Mouse (Mus musculus) kidney, postnatal 14 days (tissue): ENCODE measurements at regions not wholly inside any gene's neighbourhood (a gene's known extent, or its start where the extent isn't known, plus 50 kb on each side); places are given as distances from the start of the nearest gene placed in this dataset.

Experiments
- DNase-seq: peaks from one replicate; pipeline ENCODE4 v3.0.0; 2022; ENCODE audit warnings: mixed read lengths

GRCm38 (mm10) chr8:25463532-25463931, 639.4 kb upstream of the Adam5 start:
- peak; percentile 48 for DNase-seq

- no peak for DNase-seq
Observed at GRCm38 (mm10) chr8:25462492-25462891, 638.3 kb upstream of the Adam5 start.

DNA sequence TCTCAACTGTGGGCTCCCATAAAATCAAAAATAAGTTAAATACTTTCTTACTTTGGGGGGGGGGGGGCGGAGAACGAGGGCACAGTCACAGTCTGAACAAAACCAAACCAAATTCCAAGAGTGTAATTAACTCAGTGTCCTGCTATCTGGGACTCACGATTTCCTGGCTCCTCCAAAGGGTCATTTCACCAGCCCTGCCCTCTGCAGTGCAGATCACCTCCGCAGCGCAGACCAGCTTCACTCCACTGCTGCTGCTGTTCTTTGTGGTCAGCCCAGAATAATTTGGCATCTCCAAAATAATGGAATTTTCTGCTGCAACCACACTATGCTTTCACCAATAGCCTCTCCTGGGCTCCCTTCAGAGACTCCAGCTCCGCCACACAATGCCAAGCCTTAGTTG, 631.5 kb upstream of the Adam5 start:
- DNase-seq, result no peak

GRCm38 (mm10) chr8:25454972-25455371, 630.8 kb upstream of the Adam5 start:
- no peak for DNase-seq

DNA sequence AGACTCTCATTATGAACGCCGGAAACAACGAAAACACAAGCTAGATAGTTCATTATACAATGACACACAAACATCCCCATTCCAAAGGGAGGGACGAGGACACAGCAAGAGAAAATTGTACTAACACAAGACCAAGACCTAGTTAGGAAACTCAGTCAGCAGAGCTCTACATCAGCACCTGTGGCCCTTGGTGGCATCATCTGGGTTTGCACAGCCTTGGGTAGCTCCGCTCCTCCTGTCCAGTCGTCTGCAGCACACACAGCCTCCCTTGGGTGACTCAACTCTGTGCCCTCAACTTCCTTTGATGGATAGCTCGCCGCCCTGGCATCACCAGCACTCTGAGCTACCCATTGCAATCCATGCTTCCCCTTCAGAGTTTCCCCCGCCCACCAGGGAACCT, 629.7 kb upstream of the Adam5 start:
- no peak for DNase-seq

- DNase-seq, result no peak
Observed at GRCm38 (mm10) chr8:25450544-25450943, 626.4 kb upstream of the Adam5 start.

GRCm38 (mm10) chr8:25449590-25449989, 625.4 kb upstream of the Adam5 start:
- DNase-seq, result no peak

GRCm38 (mm10) chr8:25447900-25448299, 623.7 kb upstream of the Adam5 start:
- DNase-seq, result no peak

DNA sequence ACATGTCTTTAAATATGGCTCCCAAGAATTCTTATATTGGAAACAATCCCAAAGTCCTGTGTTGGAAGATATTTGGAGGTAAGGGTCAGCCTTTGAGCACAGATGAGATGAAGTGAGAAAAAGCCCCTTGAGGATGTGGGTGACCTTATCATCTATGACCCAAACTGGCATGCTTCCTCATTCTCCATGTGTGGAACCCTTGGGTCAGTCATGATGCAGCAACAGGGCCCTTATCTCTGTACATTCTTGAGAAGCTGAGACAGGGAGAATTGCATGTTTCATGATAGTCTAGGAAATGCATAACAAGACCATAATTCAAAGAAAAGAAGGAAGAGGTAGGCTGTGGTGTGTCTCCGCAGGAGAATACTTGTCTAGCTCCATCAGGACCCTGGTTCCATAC, 621.8 kb upstream of the Adam5 start:
- no peak for DNase-seq

- no peak for DNase-seq
Observed at GRCm38 (mm10) chr8:25445054-25445453, 620.9 kb upstream of the Adam5 start.

- no peak for DNase-seq
Observed at GRCm38 (mm10) chr8:25443552-25443951, 619.4 kb upstream of the Adam5 start.

DNA sequence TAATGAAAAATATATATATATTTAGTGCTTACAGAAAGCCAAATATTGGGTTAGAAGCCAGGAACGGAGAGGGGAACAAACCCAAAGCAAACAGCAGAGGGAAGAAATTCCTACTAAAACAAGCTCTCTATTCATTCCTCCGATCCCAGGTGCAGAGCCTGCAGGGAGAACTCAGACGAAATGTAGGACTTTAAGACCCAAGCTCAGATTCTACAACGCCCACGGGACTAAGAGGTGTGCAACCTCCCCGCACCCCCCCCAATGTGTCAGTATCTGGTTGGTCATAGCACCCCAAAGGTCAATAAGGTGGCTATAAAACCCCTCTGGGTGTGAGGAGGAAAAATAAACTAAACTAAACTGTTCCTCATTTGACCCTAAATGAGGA, 616.9 kb upstream of the Adam5 start:
- DNase-seq, result no peak

DNA sequence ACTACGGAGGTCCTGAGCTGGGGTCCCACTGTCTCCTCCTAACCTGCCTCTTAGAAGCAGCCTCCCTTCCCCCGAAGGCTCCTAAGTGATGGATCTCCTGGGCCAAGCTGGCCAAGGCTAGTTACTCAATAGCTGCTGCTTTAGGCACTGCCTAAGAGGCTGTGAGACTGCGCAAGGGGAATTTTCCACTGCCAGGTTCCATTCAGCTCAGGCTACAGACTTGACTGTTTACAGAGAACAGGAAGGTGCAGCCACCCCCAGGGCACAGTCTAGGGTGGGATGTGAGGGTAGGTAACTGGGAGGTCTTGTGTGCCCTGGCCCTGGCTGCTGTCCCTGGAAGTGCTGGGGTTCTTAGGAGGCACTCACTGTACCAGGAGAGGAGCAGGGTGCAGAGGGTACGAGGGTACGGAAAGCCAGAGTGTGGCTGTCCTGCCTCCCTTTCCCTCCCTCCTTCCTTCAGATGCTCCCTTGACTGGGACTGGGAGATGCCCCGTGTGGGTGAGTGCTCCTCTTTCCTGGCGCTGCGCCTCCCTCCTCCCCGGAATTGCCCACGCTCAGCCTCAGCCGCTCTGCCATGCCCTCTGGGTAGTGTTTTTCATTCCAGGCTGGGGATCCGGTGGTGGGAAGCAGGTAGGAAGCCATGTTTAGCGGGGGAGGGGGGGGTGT, 616.4 kb upstream of the Adam5 start:
- DNase-seq, result peak; percentile 76

DNA sequence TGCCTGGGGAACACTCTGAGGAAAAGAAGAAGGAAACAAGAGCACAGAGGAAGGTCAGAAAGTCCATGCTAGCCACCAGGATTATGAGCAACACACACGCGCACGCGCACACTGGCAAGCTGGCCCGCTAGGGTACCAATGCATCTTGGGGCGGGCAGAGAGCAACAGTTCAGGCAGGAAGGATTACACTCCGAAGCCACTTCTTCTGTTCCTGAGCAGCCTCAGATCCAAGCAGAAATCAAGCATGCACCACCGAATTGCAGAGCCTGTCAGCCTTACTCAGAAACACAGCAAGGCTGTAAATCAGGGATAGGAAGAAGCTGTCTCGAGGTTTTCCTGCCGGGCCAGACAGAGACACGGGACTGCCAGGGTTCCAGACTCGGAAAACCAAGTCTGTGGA, 615.8 kb upstream of the Adam5 start:
- DNase-seq, result peak; percentile 68

DNA sequence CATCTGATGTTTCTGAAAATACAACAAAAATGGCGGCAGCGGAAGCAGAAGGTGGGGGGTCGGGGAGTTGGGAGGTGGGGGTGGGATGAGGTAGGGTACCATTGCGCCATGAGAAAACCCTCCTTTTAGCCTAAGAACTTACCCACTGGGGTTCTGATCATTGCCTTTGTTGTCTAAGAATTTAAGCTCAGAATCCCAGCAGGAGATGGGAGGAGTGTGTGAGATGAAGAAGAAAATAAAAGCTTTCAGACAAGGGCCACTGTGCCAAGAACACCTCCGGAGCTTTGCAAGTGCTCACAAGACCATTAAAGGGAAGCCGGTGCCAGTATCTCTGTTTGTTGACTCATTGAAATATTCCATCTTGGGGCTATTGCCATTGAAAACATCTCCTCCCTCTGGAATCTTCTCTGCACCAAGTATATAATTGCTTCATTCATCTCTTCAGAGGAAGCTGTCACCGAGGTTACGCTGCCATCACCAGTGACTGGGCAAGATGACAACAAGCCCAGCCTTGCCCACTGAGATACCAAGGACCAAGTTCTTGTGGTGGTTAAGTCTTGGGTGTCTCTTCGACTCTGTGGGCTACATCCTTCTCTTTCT, 614.0 kb upstream of the Adam5 start:
- no peak for DNase-seq

DNA sequence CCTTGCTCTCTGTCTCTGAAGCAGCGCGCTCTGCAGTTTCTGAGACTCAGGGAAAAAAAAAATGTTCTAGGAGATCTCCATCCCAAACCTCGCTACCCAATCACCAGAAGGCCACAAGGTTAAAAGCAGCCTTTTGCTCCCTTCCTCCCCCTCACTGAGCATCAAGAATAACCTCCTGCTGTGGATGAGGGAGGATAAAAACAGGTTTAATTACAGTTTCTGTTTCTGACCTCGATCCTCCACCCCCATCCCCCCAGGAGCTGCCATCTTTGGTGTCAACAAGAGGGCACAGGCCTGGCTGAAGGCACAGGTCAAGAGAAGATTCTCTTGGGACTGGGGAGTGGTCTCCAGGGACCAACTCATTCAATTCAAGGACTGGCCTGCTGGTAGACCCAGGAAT, 613.0 kb upstream of the Adam5 start:
- DNase-seq, result no peak

GRCm38 (mm10) chr8:25430552-25430951, 606.4 kb upstream of the Adam5 start:
- DNase-seq, result no peak

DNA sequence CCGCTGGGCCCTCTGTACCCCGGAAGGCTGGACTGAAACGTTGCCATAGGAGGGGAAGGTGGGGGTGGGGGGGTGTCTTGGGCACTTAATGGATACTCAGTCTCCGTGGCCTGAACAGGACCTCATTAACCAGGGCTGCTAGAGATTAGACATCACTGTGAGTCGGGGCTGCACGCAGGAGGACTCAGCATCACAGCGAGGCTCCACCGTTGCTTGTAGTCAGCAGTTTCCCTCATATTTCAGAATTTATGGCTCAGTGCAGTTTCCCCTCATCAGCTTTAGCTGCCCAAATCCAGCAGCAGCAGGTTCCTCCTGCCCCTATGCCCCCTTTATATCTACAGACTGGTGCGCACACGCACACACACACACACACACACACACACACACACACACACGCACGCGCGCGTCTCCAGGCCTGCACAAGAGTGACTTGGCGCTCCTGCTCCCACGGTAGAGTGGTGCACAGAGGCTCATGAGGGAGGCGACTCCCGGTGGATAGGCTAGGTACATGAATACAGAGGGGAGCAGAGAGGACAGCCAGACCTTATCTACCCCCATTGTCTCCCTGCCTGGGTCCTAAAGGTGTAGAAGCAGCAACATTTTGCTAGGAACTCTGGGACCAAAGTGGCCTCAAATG, 605.8 kb upstream of the Adam5 start:
- DNase-seq, result no peak

DNA sequence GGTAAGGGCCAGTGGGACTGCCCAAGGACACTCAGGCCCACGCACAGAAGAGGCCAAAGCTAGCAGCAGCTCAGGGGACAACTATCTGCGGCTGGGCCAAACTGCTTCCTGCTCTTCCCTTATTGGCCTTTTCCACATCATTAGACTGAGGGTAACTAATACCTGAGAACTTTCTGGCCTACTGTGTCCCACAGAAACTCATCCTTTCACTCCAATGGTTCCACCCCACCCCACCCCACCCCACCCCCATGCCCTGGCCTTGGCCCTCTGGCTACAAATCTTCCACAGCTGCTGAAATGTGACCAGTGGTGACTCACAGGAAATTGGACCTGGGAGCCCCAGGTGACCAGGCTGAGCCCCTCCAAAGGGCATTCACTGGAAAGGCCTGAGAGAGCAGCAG, 604.6 kb upstream of the Adam5 start:
- no peak for DNase-seq

DNA sequence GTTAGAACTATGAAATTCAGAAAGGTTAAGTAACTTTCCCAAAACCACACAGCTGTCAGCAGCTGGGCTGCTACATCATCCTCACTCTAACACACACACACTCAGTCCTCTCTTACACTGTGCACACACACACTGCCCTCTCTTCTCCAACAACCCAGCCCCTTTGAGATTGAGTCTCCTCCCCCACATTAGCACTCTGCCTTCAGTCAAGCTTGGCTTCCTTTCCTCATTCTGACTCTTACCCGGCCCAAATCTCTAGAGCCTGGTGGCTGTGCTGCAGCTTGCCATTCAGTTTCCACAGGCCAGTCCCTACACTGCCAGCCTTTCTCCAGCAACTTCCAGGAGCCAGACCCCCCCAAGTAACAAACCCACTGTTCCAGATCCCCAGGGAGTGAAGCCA, 602.0 kb upstream of the Adam5 start:
- DNase-seq, result no peak

DNA sequence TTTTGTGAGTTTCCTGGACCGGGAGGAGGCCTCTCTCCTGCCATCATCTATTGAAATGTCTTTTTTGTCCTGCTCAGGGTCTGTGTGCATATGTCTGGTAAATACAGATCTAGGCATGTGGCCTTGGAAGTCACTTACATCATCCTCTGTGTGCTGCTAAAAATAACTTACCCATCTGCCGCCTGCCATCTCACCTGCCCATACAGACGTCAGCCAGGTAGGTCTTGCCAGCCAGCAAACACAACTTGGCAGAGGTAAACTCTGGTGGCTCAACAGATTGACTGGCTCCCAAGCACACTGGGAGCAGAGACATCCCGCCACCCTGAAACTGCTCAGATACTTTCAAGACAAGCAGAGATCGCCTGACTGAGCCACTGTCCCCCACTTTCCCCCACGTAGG, 597.3 kb upstream of the Adam5 start:
- DNase-seq, result no peak

- DNase-seq, result no peak
Observed at GRCm38 (mm10) chr8:25410536-25410935, 586.4 kb upstream of the Adam5 start.

GRCm38 (mm10) chr8:25407862-25408261, 583.7 kb upstream of the Adam5 start:
- no peak for DNase-seq

DNA sequence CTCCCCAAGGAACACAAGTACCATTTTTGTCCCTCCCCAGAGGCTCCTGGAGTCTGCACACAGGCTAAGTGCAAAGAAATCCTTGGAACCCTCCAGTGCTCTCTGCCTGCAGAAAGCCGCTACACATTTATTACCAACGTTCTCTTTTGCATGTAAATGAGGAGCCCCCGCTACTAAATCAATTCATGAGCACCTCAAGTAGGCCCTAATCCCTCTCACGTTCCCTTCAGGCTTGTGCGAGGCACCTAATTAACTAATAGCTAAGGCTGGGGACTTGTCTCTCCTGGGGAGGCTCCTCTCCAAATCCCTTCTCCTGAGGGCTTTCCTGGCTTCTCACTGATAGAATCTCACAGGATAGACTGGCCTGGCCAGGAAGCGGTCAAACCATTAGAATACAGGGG, 568.6 kb upstream of the Adam5 start:
- DNase-seq, result no peak

GRCm38 (mm10) chr8:25389947-25390346, 565.8 kb upstream of the Adam5 start:
- DNase-seq, result no peak
